15 mouse cellular contexts compared by ENCODE assay signal in genomic region chr17:25410180-25410579, GRCm38 (mm10). TPM values are rescaled to one million over a fixed set of nuclear protein-coding genes. Genes with fewer than 3 reads are reported as not detected.
A peak's percentile ranks its signal among the peaks of the same experiment; 100 is the strongest.
DNase-seq lines count a peak whose midpoint lies in the region; ATAC-seq lines count a peak whose summit lies in the region.
"Had no signal": no experiment of that assay in that cellular context is flagged by ENCODE, and none has a peak within 500 bp of the region (broad histone marks: within the 10 kb centered on the region; RNA-seq: fewer than 3 reads in every experiment).

No protein-coding gene starts in this region.

- ATAC-seq in heart, embryonic 15.5 days (replicated peaks; ENCODE audit: insufficient number of reproducible peaks, insufficient read depth, low FRiP score, low read depth), result no peak; the same call in 1 of the 2 replicates

- H3K9ac ChIP-seq in heart, embryonic 15.5 days, result 0 out of 2 replicates have a peak overlapping the region, but pooled peaks have one; percentile 41
- H3K9ac ChIP-seq: liver, embryonic 13.5 days had no signal

- H3K4me2 ChIP-seq in heart, embryonic 15.5 days, result no peak overlapping the region
- H3K4me2 ChIP-seq: liver, embryonic 13.5 days had no signal

- DNase-seq in adrenal gland, adult (ENCODE audit: inconsistent age in 2 of 2, low spot score in 1 of 2), result peak; percentile 79 to 84
- DNase-seq in adrenal gland, adult 18-20 months (ENCODE audit: low spot score in 2 of 2), result no peak
- DNase-seq in heart, adult 8-10 months (ENCODE audit: low spot score), result no peak
- DNase-seq in ovary, postnatal 36 days (ENCODE audit: low spot score), result peak; percentile 39
- DNase-seq in ovary, postnatal 10 days (ENCODE audit: low spot score), result no peak
- DNase-seq in lung, postnatal 4 days, result no peak
- DNase-seq in left cerebral cortex, adult 9 months (ENCODE audit: low spot score in 2 of 2), result no peak
- DNase-seq: cerebellum, postnatal 36 days; liver, embryonic 13.5 days; lung, postnatal 14 days had no signal

- H3K36me3 ChIP-seq in heart, embryonic 15.5 days, result no peaks in the 10 kb centered on the region
- H3K36me3 ChIP-seq: liver, embryonic 13.5 days had no signal

- no peak overlapping the region for H3K4me3 ChIP-seq in heart, embryonic 15.5 days
- H3K4me3 ChIP-seq: erythroblast, embryonic 14.5 days; liver, embryonic 13.5 days had no signal

- peak overlapping the region; percentile 70 for H3K27ac ChIP-seq in heart, embryonic 15.5 days
- H3K27ac ChIP-seq: kidney, postnatal 0 days; liver, embryonic 13.5 days had no signal

- no peaks in the 10 kb centered on the region for H3K9me3 ChIP-seq in heart, embryonic 15.5 days (replicated peaks)
- H3K9me3 ChIP-seq: liver, embryonic 13.5 days had no signal

- H3K4me1 ChIP-seq in heart, embryonic 15.5 days (replicated peaks), result peaks cover 75% of the 10 kb centered on the region

- no peaks in the 10 kb centered on the region for H3K27me3 ChIP-seq in heart, embryonic 15.5 days
- H3K27me3 ChIP-seq: liver, embryonic 13.5 days had no signal

- 29% methylated on average over 6 of the region's 6 CpGs for WGBS in heart, embryonic 15.5 days

RNA-seq across cellular contexts. Expression of gene Cacna1h, which starts 23.4 kb away (rescaled TPM):
- total RNA-seq in adrenal gland, adult 18-20 months (2021), result 10 to 100 TPM; 69.5 to 83.9 TPM
- polyA plus RNA-seq in heart, embryonic 15.5 days (2015; fragmentation: Nextera tagmentation; extraction: Ambion mirVana), result 5.5 and 6.5 TPM in 2 replicates
- total RNA-seq in heart, adult 8-10 months (2022), result 1 to 10 TPM; 3.9 to 9.7 (median 7.7) TPM

RNA-seq across cellular contexts. Expression of gene Tpsg1, which starts 41.1 kb away (rescaled TPM):
- under 1 TPM in 1 of 2 experiments, not detected in 1; 0.38 TPM for total RNA-seq in adrenal gland, adult 18-20 months (2021)
- 0.20 and 0.89 TPM in 2 replicates for polyA plus RNA-seq in heart, embryonic 15.5 days (2015; fragmentation: Nextera tagmentation; extraction: Ambion mirVana)
- not detected for total RNA-seq in heart, adult 8-10 months (2022)
- total RNA-seq: gastrocnemius, adult 8-10 months; layer of hippocampus, postnatal 25 days had no signal
- polyA plus RNA-seq: erythroblast, embryonic 14.5 days had no signal

RNA-seq across cellular contexts. Expression of gene Tpsb2, which starts 44.1 kb away (rescaled TPM):
- total RNA-seq in adrenal gland, adult 18-20 months (2021), result 1 to 10 TPM; 2.9 to 6.7 TPM
- 8.5 and 9.4 TPM in 2 replicates for polyA plus RNA-seq in heart, embryonic 15.5 days (2015; fragmentation: Nextera tagmentation; extraction: Ambion mirVana)
- total RNA-seq in heart, adult 8-10 months (2022), result 1 to 10 TPM in 1 of 4 experiments, under 1 TPM in 3; 0.24 to 1.4 (median 0.72) TPM

RNA-seq across cellular contexts. Expression of gene Tekt4, which starts 44.2 kb away (rescaled TPM):
- total RNA-seq in adrenal gland, adult 18-20 months (2021), result not detected
- polyA plus RNA-seq in heart, embryonic 15.5 days (2015; fragmentation: Nextera tagmentation; extraction: Ambion mirVana), result 0.41 and 0.45 TPM in 2 replicates
- total RNA-seq in heart, adult 8-10 months (2022), result under 1 TPM in 3 of 4 experiments, not detected in 1; 0.28 to 0.46 (median 0.33) TPM
- total RNA-seq: gastrocnemius, adult 8-10 months had no signal
- polyA plus RNA-seq: erythroblast, embryonic 14.5 days; kidney, postnatal 0 days; liver, embryonic 13.5 days had no signal

Comparison
In these comparisons a context has a peak if more than half of its experiments do, and no peak if none do; other contexts are left out.
1. DNase-seq: peak in adrenal gland, adult (2 of 2) and ovary, postnatal 36 days (single experiment); none in adrenal gland, adult 18-20 months (0 of 2), heart, adult 8-10 months (single experiment), ovary, postnatal 10 days (single experiment), lung, postnatal 4 days (0 of 2) and left cerebral cortex, adult 9 months (0 of 2).
2. RNA of gene Cacna1h, which starts 23.4 kb away (total RNA-seq): 69.5 to 83.9 TPM in adrenal gland, adult 18-20 months; 3.9 to 9.7 TPM in heart, adult 8-10 months; every median in the first group is over 4 times any median in the second.